Mouse (Mus musculus): ENCODE data around the gene Deup1.

DNA sequence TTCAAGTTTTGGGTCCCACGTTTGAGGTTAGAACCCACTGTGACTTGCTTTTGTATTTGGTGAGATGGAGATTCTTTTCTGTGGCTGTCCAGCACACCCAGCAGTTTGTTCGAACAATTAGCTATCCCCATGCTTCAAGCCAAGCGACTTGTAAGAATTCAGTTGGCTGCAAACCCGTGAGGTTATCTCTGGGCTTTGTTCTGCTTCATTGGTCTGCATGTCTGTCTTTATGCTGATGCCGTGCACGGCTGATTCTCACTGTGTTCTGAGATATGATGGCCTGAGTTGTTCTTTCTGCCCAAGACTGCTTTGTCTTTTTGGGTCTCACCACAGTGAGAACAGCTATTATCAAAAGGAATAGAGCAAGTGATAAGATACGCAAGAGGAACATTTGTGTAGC is 10.7 kb downstream of the Deup1 start:
- TF ChIP-seq CTCF (IDR thresholded peaks at IDR 0.05; ENCODE audit: low read depth) (no peak), EP300 (IDR thresholded peaks at IDR 0.05; ENCODE audit: low read depth) (no peak)
